Mouse (Mus musculus): Measurements from ENCODE around the gene Slc27a3.

- no peak for TF ChIP-seq ETS1 (conservative IDR thresholded peaks at IDR 0.05; ENCODE audit: low read depth, low read length)
- no peak for TF ChIP-seq ZC3H11A (IDR thresholded peaks at IDR 0.05; ENCODE audit: low read depth, low read length)
- TF ChIP-seq MAX (IDR thresholded peaks at IDR 0.05; ENCODE audit: low read length) = no peak
- no peak for TF ChIP-seq NRF1 (IDR thresholded peaks at IDR 0.05; ENCODE audit: low read depth, low read length)
- TF ChIP-seq HCFC1 (IDR thresholded peaks at IDR 0.05; ENCODE audit: low read depth, low read length) = no peak
- TF ChIP-seq POLR2A (IDR thresholded peaks at IDR 0.05; ENCODE audit: low read depth, low read length) = no peak
- no peak for TF ChIP-seq CTCF (conservative IDR thresholded peaks at IDR 0.05 in 1 of 2, IDR thresholded peaks at IDR 0.05 in 1 of 2; ENCODE audit: low read depth in 2 of 2, low read length in 2 of 2)
- no peak for TF ChIP-seq SMC3 (IDR thresholded peaks at IDR 0.05; ENCODE audit: low read depth, low read length)
- no peak for TF ChIP-seq EP300 (IDR thresholded peaks at IDR 0.05; ENCODE audit: low read length)
- TF ChIP-seq TCF12 (IDR thresholded peaks at IDR 0.05; ENCODE audit: low read depth, low read length) = no peak
Measured at GRCm38 (mm10) chr3:90388192-90388591, 1.5 kb downstream of the Slc27a3 start.

Data from CH12.LX (cell line).